Mouse (Mus musculus) forebrain, embryonic 15.5 days (tissue): ENCODE measurements around the gene Slc25a22. TPM values are rescaled to one million over a fixed set of nuclear protein-coding genes. Genes with fewer than 3 reads are reported as not detected.
A peak's percentile ranks its signal among the peaks of the same experiment; 100 is the strongest.

ENCODE experiments used
- ATAC-seq: fragments of 200-750 bp; cut with Nextera tagmentation; replicated peaks from 2 replicates; pipeline ENCODE4 v1.8.0; 2017; ENCODE audit warnings: mild to moderate bottlenecking, moderate TSS enrichment, moderate library complexity
- H3K27ac ChIP-seq: fragments of 300-500 bp; sonication (generic); replicated peaks from 2 replicates; pipeline ENCODE4 v1.5.1; 2015; ENCODE audit warnings: mild to moderate bottlenecking, inconsistent platforms
- H3K27me3 ChIP-seq: fragments of 300-500 bp; sonication (generic); 2 replicates; pipeline ENCODE4 v1.6.1; 2015; ENCODE audit warnings: inconsistent platforms
- H3K36me3 ChIP-seq: fragments of 300-500 bp; sonication (generic); 2 replicates; pipeline ENCODE4 v1.6.1; 2015; ENCODE audit warnings: mild to moderate bottlenecking, inconsistent platforms
- H3K4me1 ChIP-seq: fragments of 300-500 bp; sonication (generic); 2 replicates; pipeline ENCODE4 v1.6.1; 2015; ENCODE audit warnings: inconsistent platforms
- H3K4me2 ChIP-seq: fragments of 300-500 bp; sonication (generic); replicated peaks from 2 replicates; pipeline ENCODE4 v1.6.1; 2015; ENCODE audit warnings: mild to moderate bottlenecking, inconsistent platforms
- H3K4me3 ChIP-seq: fragments of 300-500 bp; sonication (generic); 2 replicates; pipeline ENCODE4 v1.5.1; 2015; ENCODE audit warnings: mild to moderate bottlenecking, inconsistent platforms
- H3K9ac ChIP-seq: fragments of 300-500 bp; sonication (generic); replicated peaks from 2 replicates; pipeline ENCODE4 v1.6.1; 2015; ENCODE audit warnings: mild to moderate bottlenecking, inconsistent platforms
- H3K9me3 ChIP-seq: fragments of 300-500 bp; sonication (generic); 2 replicates; pipeline ENCODE4 v1.6.1; 2016; ENCODE audit warnings: inconsistent platforms
- WGBS: fragments of 180-500 bp; shearing (Covaris S2); methylation state at CpG from one replicate; pipeline ENCODE4 v1.1.7; 2015; ENCODE audit warnings: mixed read lengths; 5-methylcytosine and 5-hydroxymethylcytosine counted together
- polyA plus RNA-seq: library from polyadenylated mRNA; unstranded; fragments of >200 nt; fragmentation: Nextera tagmentation; extraction: Ambion mirVana; gene quantifications from 2 replicates; pipeline ENCODE4 v1.2.1, GENCODE M21; 2015

Gene Slc25a22
- polyA plus RNA-seq, 1 experiment from 2014 or later, result 86.3 TPM

- H3K36me3 ChIP-seq, result peaks cover 29% of the 10 kb centered on the region
- H3K4me1 ChIP-seq, result peaks cover 52% of the 10 kb centered on the region
- H3K27ac ChIP-seq, result no peak overlapping the region
- H3K4me3 ChIP-seq, result no peak overlapping the region
- no peaks in the 10 kb centered on the region for H3K9me3 ChIP-seq
- peaks cover 17% of the 10 kb centered on the region for H3K27me3 ChIP-seq
- no peak for ATAC-seq
- no peak overlapping the region for H3K9ac ChIP-seq
- 89% methylated on average over 18 of the region's 18 CpGs for WGBS
- H3K4me2 ChIP-seq, result peak overlapping the region; percentile 56; the same call in 1 of the 2 replicates
These were observed 32.4 kb upstream of the Slc25a22 start for GRCm38 (mm10) chr7:141469901-141470636.

DNA sequence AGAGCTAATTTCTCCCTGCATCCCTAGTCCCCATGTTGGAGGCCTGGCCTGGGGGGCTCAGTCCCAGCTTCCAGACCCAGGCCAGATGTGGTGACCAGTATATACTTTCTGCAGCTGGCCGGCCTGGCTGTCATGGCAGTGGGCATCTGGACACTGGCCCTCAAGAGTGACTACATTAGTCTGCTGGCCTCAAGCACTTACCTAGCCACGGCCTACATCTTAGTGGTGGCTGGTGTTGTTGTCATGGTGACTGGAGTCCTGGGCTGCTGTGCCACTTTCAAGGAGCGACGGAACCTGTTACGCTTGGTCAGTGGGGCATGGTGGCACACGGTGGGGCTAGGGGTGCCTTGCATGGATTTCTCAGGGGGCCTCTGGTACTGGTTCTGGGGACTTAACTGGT, 31.7 kb upstream of the Slc25a22 start:
- 84% methylated on average over 6 of the region's 6 CpGs for WGBS
- H3K9me3 ChIP-seq, result no peaks in the 10 kb centered on the region
- H3K4me1 ChIP-seq, result peaks cover 56% of the 10 kb centered on the region
- H3K27ac ChIP-seq, result peak overlapping the region; percentile 79
- H3K36me3 ChIP-seq, result peaks cover 29% of the 10 kb centered on the region
- H3K27me3 ChIP-seq, result peaks cover 24% of the 10 kb centered on the region
- H3K4me3 ChIP-seq, result peak overlapping the region; percentile 67
- H3K4me2 ChIP-seq, result peak overlapping the region; percentile 56
- peak overlapping the region; percentile 82 for H3K9ac ChIP-seq
- no peak for ATAC-seq

DNA sequence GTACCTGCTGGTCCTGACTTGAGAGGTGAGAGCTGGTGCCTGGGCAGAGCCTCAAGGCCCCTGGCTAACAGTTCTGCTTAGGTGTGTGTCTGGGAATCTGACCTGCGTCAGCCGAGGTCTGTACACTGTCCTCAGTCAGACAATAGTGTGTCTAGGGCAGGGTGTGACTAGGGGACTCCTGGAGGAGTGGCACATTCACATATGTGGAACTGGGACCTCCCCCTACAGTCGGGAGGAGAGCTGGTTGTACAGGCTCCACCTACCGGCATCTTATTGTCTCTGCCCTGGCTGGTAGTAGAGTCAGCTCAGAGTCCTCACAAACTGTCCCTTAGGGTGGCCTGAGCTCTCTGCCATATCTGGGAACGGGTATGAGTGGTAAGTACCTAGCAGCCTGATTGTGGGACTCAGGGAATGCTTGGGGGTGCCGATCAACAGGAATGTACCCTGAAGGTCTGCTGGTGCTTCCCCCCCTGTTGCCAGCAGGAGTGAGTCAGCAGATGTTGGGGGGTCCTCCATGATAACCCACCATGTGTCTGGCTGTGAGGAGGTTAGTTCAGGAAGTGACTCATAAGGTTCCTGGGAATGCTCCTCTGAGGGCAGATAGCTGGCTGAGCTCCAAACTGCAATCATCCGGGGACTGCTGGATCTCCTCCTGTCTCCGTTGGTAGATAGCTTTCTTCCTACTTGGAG, 31.0 kb upstream of the Slc25a22 start:
- H3K4me1 ChIP-seq, result peaks cover 50% of the 10 kb centered on the region
- 13% methylated on average over 8 of the region's 8 CpGs for WGBS

DNA sequence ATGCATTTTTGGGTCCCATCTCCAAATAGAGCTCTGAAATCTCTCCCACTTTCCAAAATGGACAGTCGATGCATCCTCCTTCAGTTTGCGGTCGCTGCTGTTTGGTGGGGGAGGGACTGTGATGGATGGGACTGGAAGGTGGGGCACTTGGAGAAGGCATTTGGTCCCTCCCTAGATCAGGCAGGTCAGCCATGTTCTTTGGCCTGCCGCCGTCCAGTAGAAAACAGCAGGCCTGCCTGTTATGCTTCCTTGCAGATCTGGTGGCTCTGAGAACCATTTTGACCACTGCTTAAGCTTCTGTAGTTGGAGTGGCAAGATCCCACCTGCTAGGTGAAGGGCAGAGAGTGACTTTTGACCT, 30.5 kb upstream of the Slc25a22 start:
- Histone ChIP-seq H3K9me3 (no peaks in the 10 kb centered on the region), H3K27me3 (peaks cover 36% of the 10 kb centered on the region), H3K4me3 (peak overlapping the region; percentile 67), H3K36me3 (peaks cover 29% of the 10 kb centered on the region), H3K9ac (peak overlapping the region; percentile 82), H3K4me1 (peaks cover 45% of the 10 kb centered on the region), H3K4me2 (peak overlapping the region; percentile 56), H3K27ac (peak overlapping the region; percentile 79)
- WGBS, result 23% methylated on average over 5 of the region's 5 CpGs
- ATAC-seq, result no peak; the same call in 1 of the 2 replicates

More for the DNA sequence above, 31.0 kb upstream of the Slc25a22 start:
- ATAC-seq, result peak; percentile 79
- Histone ChIP-seq H3K36me3 (peaks cover 29% of the 10 kb centered on the region), H3K4me3 (peak overlapping the region; percentile 67), H3K9ac (peak overlapping the region; percentile 82), H3K27me3 (peaks cover 31% of the 10 kb centered on the region), H3K4me2 (peak overlapping the region; percentile 56), H3K9me3 (no peaks in the 10 kb centered on the region), H3K27ac (peak overlapping the region; percentile 79)

GRCm38 (mm10) chr7:141467230-141468030, 29.7 kb upstream of the Slc25a22 start, which contains the start of gene Cd151:
Gene Cd151, plus strand, starts transcription at chr7:141467392.
- ATAC-seq, result peak; percentile 44
- Histone ChIP-seq H3K36me3 (peaks cover 24% of the 10 kb centered on the region), H3K9ac (peak within 1 kb of the TSS; percentile 82), H3K4me1 (peaks cover 45% of the 10 kb centered on the region), H3K4me3 (peak within 1 kb of the TSS; percentile 67), H3K9me3 (no peaks in the 10 kb centered on the region), H3K27ac (peak within 1 kb of the TSS; percentile 79), H3K4me2 (peak within 1 kb of the TSS; percentile 56), H3K27me3 (peaks cover 43% of the 10 kb centered on the region)
- under 1% methylated on average over 52 of the region's 52 CpGs for WGBS

- ATAC-seq, result no peak
These were observed 29.0 kb upstream of the Slc25a22 start for GRCm38 (mm10) chr7:141466607-141467148.

DNA sequence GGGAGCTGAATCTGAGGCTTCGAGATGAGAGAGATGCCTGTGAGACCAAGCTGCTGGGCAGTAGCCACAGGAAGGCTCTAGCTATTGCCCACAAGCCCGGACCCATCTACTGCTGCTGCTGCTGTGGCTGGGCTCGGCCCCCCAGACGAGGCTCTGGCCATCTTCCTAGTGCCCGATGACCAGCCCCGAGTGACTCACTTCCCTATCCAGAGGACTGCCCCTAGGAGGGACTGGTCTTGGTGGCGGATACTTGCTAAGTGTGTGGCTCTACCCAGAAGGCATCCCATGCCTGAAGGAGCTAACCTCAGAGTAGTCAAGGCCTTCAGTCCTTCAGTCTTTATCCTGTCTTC, 28.3 kb upstream of the Slc25a22 start:
- peaks cover 12% of the 10 kb centered on the region for H3K36me3 ChIP-seq
- H3K27me3 ChIP-seq, result peaks cover 57% of the 10 kb centered on the region
- no peak for ATAC-seq
- H3K27ac ChIP-seq, result no peak overlapping the region
- no peak overlapping the region for H3K9ac ChIP-seq
- WGBS, result 83% methylated on average over 7 of the region's 7 CpGs
- H3K4me1 ChIP-seq, result peaks cover 54% of the 10 kb centered on the region
- no peaks in the 10 kb centered on the region for H3K9me3 ChIP-seq
- H3K4me2 ChIP-seq, result no peak overlapping the region
- H3K4me3 ChIP-seq, result no peak overlapping the region

More at GRCm38 (mm10) chr7:141466607-141467148, 29.0 kb upstream of the Slc25a22 start:
- Histone ChIP-seq H3K36me3 (peaks cover 18% of the 10 kb centered on the region), H3K27me3 (peaks cover 50% of the 10 kb centered on the region), H3K9ac (peak overlapping the region; percentile 82), H3K27ac (no peak overlapping the region), H3K4me3 (peak overlapping the region; percentile 67), H3K4me2 (peak overlapping the region; percentile 56), H3K9me3 (no peaks in the 10 kb centered on the region), H3K4me1 (peaks cover 51% of the 10 kb centered on the region)
- WGBS, result 65% methylated on average over 10 of the region's 10 CpGs

DNA sequence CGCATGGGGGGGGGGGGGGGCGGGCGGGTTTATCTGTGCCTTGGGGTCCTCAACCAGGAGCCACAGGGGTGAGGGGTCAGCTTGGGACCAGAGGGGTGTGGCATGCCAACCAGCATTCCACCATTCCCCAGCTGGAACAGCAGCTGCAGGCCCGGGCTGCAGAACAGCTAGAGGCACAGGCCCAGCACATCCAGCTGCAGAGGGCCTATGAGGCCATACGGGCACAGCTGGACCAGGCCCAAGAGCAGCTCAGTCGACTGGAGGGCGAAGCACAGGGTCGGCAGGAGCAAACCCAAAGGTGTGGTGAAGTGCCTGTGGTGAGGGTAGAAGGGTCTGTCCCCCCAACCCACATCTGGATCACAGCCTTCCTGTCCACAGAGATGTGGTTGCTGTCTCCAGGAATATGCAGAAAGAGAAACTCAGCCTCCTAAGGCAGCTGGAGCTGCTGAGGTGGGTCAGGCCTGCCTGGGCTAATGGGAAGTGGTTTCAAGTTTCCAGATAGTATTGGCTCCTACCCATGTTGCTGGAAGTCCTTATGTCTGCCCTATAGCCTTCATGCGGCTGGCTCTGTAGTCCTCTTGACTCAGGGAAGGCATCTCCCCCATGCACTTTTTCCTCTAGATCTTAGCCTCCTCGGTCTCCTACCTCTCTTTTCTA, 27.8 kb upstream of the Slc25a22 start:
- no peaks in the 10 kb centered on the region for H3K9me3 ChIP-seq
- H3K4me2 ChIP-seq, result no peak overlapping the region
- H3K9ac ChIP-seq, result no peak overlapping the region
- 44% methylated on average over 10 of the region's 10 CpGs for WGBS
- peaks cover 54% of the 10 kb centered on the region for H3K4me1 ChIP-seq
- peaks cover 62% of the 10 kb centered on the region for H3K27me3 ChIP-seq
- H3K27ac ChIP-seq, result no peak overlapping the region
- no peak overlapping the region for H3K4me3 ChIP-seq
- no peak for ATAC-seq
- peaks cover 8% of the 10 kb centered on the region for H3K36me3 ChIP-seq

DNA sequence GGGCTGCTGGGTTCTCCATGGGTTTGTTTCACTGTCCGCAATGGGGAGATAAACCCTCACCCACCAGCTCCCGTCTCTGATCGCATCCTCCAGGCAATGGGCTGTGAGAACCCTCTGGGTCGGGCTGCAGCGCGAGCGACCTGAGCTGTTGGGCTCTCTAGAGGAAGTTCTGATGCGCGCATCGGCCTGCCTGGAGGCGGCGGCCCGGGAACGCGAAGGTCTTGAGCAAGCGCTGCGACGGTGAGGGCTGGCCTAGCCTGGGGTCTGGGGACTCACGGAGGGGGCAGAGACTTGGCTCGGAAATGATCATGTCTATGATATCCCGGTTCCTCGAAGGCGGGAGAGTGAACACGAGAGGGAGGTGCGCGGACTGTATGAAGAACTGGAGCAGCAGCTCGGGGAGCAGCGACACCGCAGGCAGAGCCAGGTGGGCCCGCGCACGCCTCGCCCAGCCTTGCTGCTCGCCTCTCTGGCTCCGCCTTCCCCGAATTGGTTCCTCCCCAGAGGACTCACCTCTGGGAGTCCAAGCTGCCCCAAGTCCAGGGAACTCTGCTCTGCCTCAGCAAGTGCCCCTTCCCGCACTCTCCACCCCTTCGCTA, 27.0 kb upstream of the Slc25a22 start:
- Histone ChIP-seq H3K27me3 (peaks cover 69% of the 10 kb centered on the region), H3K9ac (no peak overlapping the region)

DNA sequence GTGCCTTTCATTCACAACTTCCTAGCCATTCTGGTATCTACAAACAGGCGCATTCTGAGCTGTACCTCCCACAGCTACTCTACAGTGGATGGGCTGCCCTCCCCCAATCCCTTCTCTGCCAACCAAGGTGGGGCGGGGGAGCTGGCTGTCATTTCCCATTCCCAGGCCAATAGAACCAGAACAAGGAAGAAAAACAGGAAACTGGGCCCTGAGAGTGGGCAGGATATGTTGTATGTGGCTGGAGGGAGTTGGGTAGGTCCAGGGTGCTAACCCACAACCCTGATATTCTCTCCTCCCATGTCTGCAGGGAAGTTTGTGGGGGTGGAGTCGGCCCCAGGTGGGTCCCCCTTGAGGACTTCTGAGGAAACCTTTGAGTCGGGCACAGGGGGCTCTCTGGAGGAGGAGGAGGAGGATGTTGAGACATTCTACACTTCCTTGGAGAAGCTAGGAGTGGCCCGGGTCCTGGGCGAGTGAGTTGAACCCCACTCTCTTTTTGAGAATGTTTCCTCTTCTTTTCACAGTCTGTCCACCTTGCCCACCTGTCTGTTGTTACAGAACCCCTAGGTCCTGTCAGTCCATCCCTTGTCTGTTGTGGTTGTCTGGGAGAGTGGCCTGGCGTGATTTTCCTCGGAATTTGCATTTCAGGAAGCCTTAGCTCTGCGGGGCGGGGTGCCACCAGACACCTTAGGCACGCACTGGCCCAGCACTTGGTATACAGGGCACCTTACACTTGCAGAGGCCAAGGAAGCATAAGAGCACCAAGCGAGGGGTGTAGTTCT, 26.3 kb upstream of the Slc25a22 start:
- H3K4me3 ChIP-seq, result no peak overlapping the region

More for the DNA sequence above, 27.0 kb upstream of the Slc25a22 start:
- WGBS, result 4% methylated on average over 38 of the region's 38 CpGs
- Histone ChIP-seq H3K27ac (no peak overlapping the region), H3K9me3 (no peaks in the 10 kb centered on the region), H3K36me3 (peaks cover 4% of the 10 kb centered on the region; the same call in 1 of the 2 replicates), H3K4me2 (peak overlapping the region; percentile 8; the same call in 1 of the 2 replicates), H3K4me3 (peak overlapping the region; percentile 14; the same call in 1 of the 2 replicates), H3K4me1 (peaks cover 47% of the 10 kb centered on the region)
- ATAC-seq, result no peak

More for the DNA sequence above, 26.3 kb upstream of the Slc25a22 start:
- H3K27ac ChIP-seq, result no peak overlapping the region
- no peak for ATAC-seq
- no peak overlapping the region for H3K9ac ChIP-seq
- WGBS, result 24% methylated on average over 12 of the region's 12 CpGs
- H3K9me3 ChIP-seq, result no peaks in the 10 kb centered on the region
- H3K36me3 ChIP-seq, result peaks cover 5% of the 10 kb centered on the region; the same call in 1 of the 2 replicates
- H3K4me1 ChIP-seq, result peaks cover 40% of the 10 kb centered on the region
- no peak overlapping the region for H3K4me2 ChIP-seq
- peaks cover 72% of the 10 kb centered on the region for H3K27me3 ChIP-seq
